Mouse (Mus musculus) left cerebral cortex, adult 2 months (tissue): ENCODE data around the gene Gldc. TPM values are rescaled to one million over a fixed set of nuclear protein-coding genes. Genes with fewer than 3 reads are reported as not detected.

Experiments
- DNase-seq, 2 experiments: peaks; one replicate each; pipeline ENCODE4 v3.0.0; 2021 to 2022; ENCODE audit warnings: low spot score in 2 of 2, mixed read lengths in 1 of 2; ENCODE audit errors: extremely low spot score in 1 of 2
- H3K27ac ChIP-seq: fragments of 200-600 bp; 2 replicates; pipeline ENCODE4 v1.8.1; 2022
- H3K4me3 ChIP-seq: fragments of 200-600 bp; 2 replicates; pipeline ENCODE4 v1.8.1; 2022
- CTCF ChIP-seq: fragments of 200-600 bp; IDR thresholded peaks from 2 replicates; pipeline ENCODE4 v1.8.1; 2022; ENCODE audit warnings: antibody characterized with exemption, mild to moderate bottlenecking, moderate library complexity
- intact Hi-C: fragments of 180-260 bp; cut with DNase I; formaldehyde crosslinking; loops from one replicate; pipeline ENCODE4 v1.15.1; 2025
- total RNA-seq, 2 experiments: library from RNA; stranded (reverse); gene quantifications; 2 replicates each; pipeline ENCODE4 v1.2.3; 2021

Gene Gldc
- total RNA-seq, 2 experiments from 2014 or later = 22.4 to 23.5 TPM

DNA sequence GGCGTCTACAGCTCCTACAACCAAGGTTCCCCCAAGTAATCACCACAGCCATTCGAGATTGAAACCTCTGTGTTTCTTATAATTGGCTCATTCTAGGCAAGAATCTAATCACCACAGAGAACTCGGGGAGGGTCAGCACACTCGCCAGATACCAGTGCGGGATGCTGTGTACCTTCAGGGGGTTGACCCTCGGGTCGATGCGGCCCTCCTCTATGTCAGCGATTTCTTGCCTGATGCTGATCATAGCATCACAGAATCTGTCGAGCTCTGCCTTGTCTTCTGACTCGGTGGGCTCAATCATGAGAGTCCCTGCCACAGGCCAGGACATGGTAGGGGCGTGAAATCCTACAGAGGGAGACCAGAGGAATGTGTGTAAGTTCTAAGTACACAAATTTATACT lies 74.7 kb downstream of the Gldc start:
- Histone ChIP-seq H3K27ac (no peak overlapping the region), H3K4me3 (no peak overlapping the region)
- no peak for TF ChIP-seq CTCF
- intact Hi-C loops = no loop called here
- peak in 1 of 2 experiments; percentile 9 for DNase-seq

- TF ChIP-seq CTCF = no peak
- Histone ChIP-seq H3K4me3 (no peak overlapping the region), H3K27ac (peak overlapping the region; percentile 15; the same call in 1 of the 2 replicates)
- intact Hi-C loops = no loop called here
- DNase-seq = peak in 1 of 2 experiments; percentile 7
These were observed 78.2 kb downstream of the Gldc start for GRCm38 (mm10) chr19:30097039-30097438.

DNA sequence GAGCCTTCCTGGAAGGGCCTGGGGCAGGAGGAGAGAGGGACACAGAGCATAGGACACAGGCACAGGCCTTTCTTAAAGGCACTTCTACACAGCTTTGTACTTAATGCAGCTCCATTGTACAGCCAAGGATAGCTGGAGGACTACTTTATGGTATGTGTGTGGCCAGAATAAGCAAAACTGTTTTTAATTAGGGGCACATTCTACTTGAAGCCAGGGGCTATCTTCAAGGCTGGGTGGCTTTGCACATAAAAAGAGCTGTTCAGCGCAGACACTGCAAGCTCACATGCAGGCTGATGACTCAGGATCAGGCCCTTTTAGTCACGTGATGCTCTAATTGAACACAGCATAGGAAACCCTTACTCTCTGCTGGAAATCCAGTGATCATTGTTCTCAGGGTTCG lies 79.0 kb downstream of the Gldc start:
- Histone ChIP-seq H3K4me3 (no peak overlapping the region), H3K27ac (no peak overlapping the region)
- TF ChIP-seq CTCF = no peak
- intact Hi-C loops = no loop called here
- peak in 1 of 2 experiments; percentile 9 for DNase-seq

GRCm38 (mm10) chr19:30091644-30092295 lies 83.5 kb downstream of the Gldc start:
- intact Hi-C loops = no loop called here
- no peak overlapping the region for H3K27ac ChIP-seq
- no peak for TF ChIP-seq CTCF
- DNase-seq = no peak
- no peak overlapping the region for H3K4me3 ChIP-seq

DNA sequence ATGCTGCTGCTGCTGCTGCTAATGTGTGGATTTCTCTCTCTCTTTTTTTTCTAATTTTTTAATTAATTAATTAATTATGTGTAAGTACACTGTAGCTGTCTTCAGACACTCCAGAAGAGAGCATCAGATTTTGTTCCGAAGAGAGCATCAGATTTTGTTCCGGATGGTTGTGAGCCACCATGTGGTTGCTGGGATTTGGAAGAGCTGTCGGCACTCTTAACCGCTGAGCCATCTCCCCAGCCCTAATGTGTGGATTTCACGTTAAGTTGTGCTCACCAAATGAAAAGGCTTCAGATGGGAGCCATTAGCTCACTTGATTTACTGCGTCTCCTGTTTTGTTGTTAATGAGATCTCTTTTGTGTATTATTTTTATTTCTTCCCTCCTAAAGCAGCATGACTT lies 85.1 kb downstream of the Gldc start:
- peak in 1 of 2 experiments; percentile 7 for DNase-seq
- intact Hi-C loops = no loop called here
- Histone ChIP-seq H3K4me3 (no peak overlapping the region), H3K27ac (no peak overlapping the region)
- TF ChIP-seq CTCF = no peak

DNA sequence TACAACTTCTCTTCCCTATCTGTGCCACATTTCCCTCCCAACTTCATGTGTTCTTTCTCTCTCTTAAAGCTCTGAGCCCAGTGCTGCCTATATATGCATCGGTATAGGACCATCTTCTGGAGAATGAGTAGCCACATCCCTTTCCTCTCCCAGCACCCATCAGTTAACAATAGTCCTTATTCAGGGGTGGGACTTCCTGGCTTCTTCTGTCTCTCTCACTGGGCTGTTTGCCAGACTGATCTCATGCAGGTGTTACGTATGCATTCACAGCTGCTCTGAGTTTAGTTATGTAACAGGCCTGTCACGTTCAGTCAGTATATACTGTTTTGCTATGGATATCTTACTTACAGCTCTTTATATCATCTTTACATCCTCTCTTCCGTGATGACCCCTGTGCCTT lies 109.4 kb downstream of the Gldc start:
- DNase-seq = peak in 1 of 2 experiments; percentile 18
- intact Hi-C loops = no loop called here
- H3K27ac ChIP-seq = no peak overlapping the region
- no peak overlapping the region for H3K4me3 ChIP-seq
- TF ChIP-seq CTCF = no peak

GRCm38 (mm10) chr19:30054218-30054617 lies 121.0 kb downstream of the Gldc start:
- Histone ChIP-seq H3K4me3 (no peak overlapping the region), H3K27ac (no peak overlapping the region)
- intact Hi-C loops = no loop called here
- DNase-seq = no peak
- TF ChIP-seq CTCF = no peak

GRCm38 (mm10) chr19:30051479-30051878 lies 123.8 kb downstream of the Gldc start:
- no peak overlapping the region for H3K4me3 ChIP-seq
- DNase-seq = no peak
- intact Hi-C loops = no loop called here
- H3K27ac ChIP-seq = no peak overlapping the region
- TF ChIP-seq CTCF = no peak

GRCm38 (mm10) chr19:30050584-30050983 lies 124.6 kb downstream of the Gldc start:
- no peak for DNase-seq
- TF ChIP-seq CTCF = no peak
- no peak overlapping the region for H3K4me3 ChIP-seq
- H3K27ac ChIP-seq = no peak overlapping the region
- intact Hi-C loops = no loop called here

Other genes starting within 250 kb of the Gldc start
- gene Trpd52l3, start 171.6 kb downstream of the Gldc start, total RNA-seq = not detected
- 10 to 100 TPM; 50.1 to 58.7 TPM for gene Uhrf2, start 144.9 kb downstream of the Gldc start, total RNA-seq
- gene Mbl2, start 57.5 kb upstream of the Gldc start, total RNA-seq = not detected